Mouse (Mus musculus): ENCODE measurements at regions not wholly inside any gene's neighbourhood (a gene's known extent, or its start where the extent isn't known, plus 50 kb on each side); places are given as distances from the start of the nearest gene placed in this dataset.

GRCm38 (mm10) chr13:32649982-32650381 is 133.8 kb downstream of the Mylk4 start:
- H3K4me3 ChIP-seq = no peak overlapping the region
- no peaks in the 10 kb centered on the region for H3K4me1 ChIP-seq (replicated peaks)
- WGBS = 79% methylated on average over 9 of the region's 9 CpGs
- no peak overlapping the region for H3K4me2 ChIP-seq
- ATAC-seq (ENCODE audit: low FRiP score, low read depth) = no peak
- H3K36me3 ChIP-seq = no peaks in the 10 kb centered on the region
- H3K27me3 ChIP-seq = no peaks in the 10 kb centered on the region
- H3K9ac ChIP-seq = no peak overlapping the region
- H3K27ac ChIP-seq (replicated peaks) = no peak overlapping the region
- H3K9me3 ChIP-seq = no peaks in the 10 kb centered on the region

- WGBS = 65% methylated on average over 5 of the region's 5 CpGs
- Histone ChIP-seq H3K9ac (no peak overlapping the region), H3K4me3 (no peak overlapping the region), H3K4me2 (no peak overlapping the region), H3K36me3 (no peaks in the 10 kb centered on the region), H3K4me1 (replicated peaks) (no peaks in the 10 kb centered on the region), H3K27me3 (no peaks in the 10 kb centered on the region), H3K9me3 (no peaks in the 10 kb centered on the region), H3K27ac (replicated peaks) (no peak overlapping the region)
- ATAC-seq (ENCODE audit: low FRiP score, low read depth) = no peak
Observed at GRCm38 (mm10) chr13:32643030-32643750, 140.6 kb downstream of the Mylk4 start.

GRCm38 (mm10) chr13:32640941-32641340 is 142.8 kb downstream of the Mylk4 start:
- Histone ChIP-seq H3K4me1 (replicated peaks) (no peaks in the 10 kb centered on the region), H3K27ac (replicated peaks) (no peak overlapping the region), H3K4me2 (no peak overlapping the region), H3K36me3 (no peaks in the 10 kb centered on the region), H3K9me3 (no peaks in the 10 kb centered on the region), H3K9ac (no peak overlapping the region), H3K4me3 (no peak overlapping the region), H3K27me3 (no peaks in the 10 kb centered on the region)
- 96% methylated on average over 2 of the region's 2 CpGs for WGBS
- ATAC-seq (ENCODE audit: low FRiP score, low read depth) = no peak

GRCm38 (mm10) chr13:32630122-32630732 is 153.5 kb downstream of the Mylk4 start:
- H3K9ac ChIP-seq = no peak overlapping the region
- H3K4me2 ChIP-seq = no peak overlapping the region
- H3K4me1 ChIP-seq (replicated peaks) = no peaks in the 10 kb centered on the region
- H3K9me3 ChIP-seq = no peaks in the 10 kb centered on the region
- no peaks in the 10 kb centered on the region for H3K27me3 ChIP-seq
- no peak for ATAC-seq (ENCODE audit: low FRiP score, low read depth)
- no peak overlapping the region for H3K4me3 ChIP-seq
- no peaks in the 10 kb centered on the region for H3K36me3 ChIP-seq
- no peak overlapping the region for H3K27ac ChIP-seq (replicated peaks)

GRCm38 (mm10) chr13:32613916-32614315 is 169.8 kb downstream of the Mylk4 start:
- ATAC-seq (ENCODE audit: low FRiP score, low read depth) = no peak
- 53% methylated on average over 6 of the region's 6 CpGs for WGBS
- H3K27me3 ChIP-seq = no peaks in the 10 kb centered on the region
- H3K36me3 ChIP-seq = no peaks in the 10 kb centered on the region
- H3K9me3 ChIP-seq = no peaks in the 10 kb centered on the region
- no peak overlapping the region for H3K27ac ChIP-seq (replicated peaks)
- H3K9ac ChIP-seq = no peak overlapping the region
- no peak overlapping the region for H3K4me2 ChIP-seq
- H3K4me3 ChIP-seq = no peak overlapping the region
- H3K4me1 ChIP-seq (replicated peaks) = peaks cover 4% of the 10 kb centered on the region; the same call in 1 of the 2 replicates

GRCm38 (mm10) chr13:32611551-32612295 is 172.0 kb downstream of the Mylk4 start:
- H3K27me3 ChIP-seq = no peaks in the 10 kb centered on the region
- no peak overlapping the region for H3K4me2 ChIP-seq
- H3K4me1 ChIP-seq (replicated peaks) = peaks cover 4% of the 10 kb centered on the region; the same call in 1 of the 2 replicates
- ATAC-seq (ENCODE audit: low FRiP score, low read depth) = no peak
- H3K36me3 ChIP-seq = no peaks in the 10 kb centered on the region
- H3K4me3 ChIP-seq = no peak overlapping the region
- H3K9me3 ChIP-seq = no peaks in the 10 kb centered on the region
- WGBS = 80% methylated on average over 13 of the region's 13 CpGs
- H3K27ac ChIP-seq (replicated peaks) = no peak overlapping the region
- no peak overlapping the region for H3K9ac ChIP-seq

- Histone ChIP-seq H3K9ac (no peak overlapping the region), H3K36me3 (no peaks in the 10 kb centered on the region), H3K4me1 (replicated peaks) (peaks cover 4% of the 10 kb centered on the region; the same call in 1 of the 2 replicates), H3K27ac (replicated peaks) (no peak overlapping the region), H3K9me3 (no peaks in the 10 kb centered on the region), H3K4me2 (no peak overlapping the region), H3K4me3 (no peak overlapping the region), H3K27me3 (no peaks in the 10 kb centered on the region)
- no peak for ATAC-seq (ENCODE audit: low FRiP score, low read depth)
- 68% methylated on average over 5 of the region's 5 CpGs for WGBS
Observed at GRCm38 (mm10) chr13:32610970-32611369, 172.8 kb downstream of the Mylk4 start.

- H3K27me3 ChIP-seq = no peaks in the 10 kb centered on the region
- no peak overlapping the region for H3K9ac ChIP-seq
- H3K4me2 ChIP-seq = no peak overlapping the region
- H3K27ac ChIP-seq (replicated peaks) = no peak overlapping the region
- no peaks in the 10 kb centered on the region for H3K9me3 ChIP-seq
- no peaks in the 10 kb centered on the region for H3K36me3 ChIP-seq
- H3K4me1 ChIP-seq (replicated peaks) = no peaks in the 10 kb centered on the region
- no peak overlapping the region for H3K4me3 ChIP-seq
- no peak for ATAC-seq (ENCODE audit: low FRiP score, low read depth)
- 87% methylated on average over 3 of the region's 3 CpGs for WGBS
Observed at GRCm38 (mm10) chr13:32608413-32608812, 175.3 kb downstream of the Mylk4 start.

- Histone ChIP-seq H3K4me1 (replicated peaks) (no peaks in the 10 kb centered on the region), H3K36me3 (no peaks in the 10 kb centered on the region), H3K9me3 (no peaks in the 10 kb centered on the region), H3K27me3 (no peaks in the 10 kb centered on the region), H3K4me3 (no peak overlapping the region), H3K9ac (no peak overlapping the region), H3K4me2 (no peak overlapping the region), H3K27ac (replicated peaks) (no peak overlapping the region)
- ATAC-seq (ENCODE audit: low FRiP score, low read depth) = no peak
- WGBS = 85% methylated on average over 8 of the region's 8 CpGs
Observed at GRCm38 (mm10) chr13:32603925-32604590, 179.7 kb downstream of the Mylk4 start.

GRCm38 (mm10) chr13:32601315-32601714 is 182.4 kb downstream of the Mylk4 start:
- Histone ChIP-seq H3K4me2 (no peak overlapping the region), H3K27me3 (no peaks in the 10 kb centered on the region), H3K36me3 (no peaks in the 10 kb centered on the region), H3K4me3 (no peak overlapping the region), H3K9ac (no peak overlapping the region), H3K9me3 (no peaks in the 10 kb centered on the region), H3K4me1 (replicated peaks) (no peaks in the 10 kb centered on the region), H3K27ac (replicated peaks) (no peak overlapping the region)
- 87% methylated on average over 5 of the region's 5 CpGs for WGBS
- ATAC-seq (ENCODE audit: low FRiP score, low read depth) = no peak

GRCm38 (mm10) chr13:32593611-32594010 is 190.1 kb downstream of the Mylk4 start:
- Histone ChIP-seq H3K27me3 (no peaks in the 10 kb centered on the region), H3K4me3 (no peak overlapping the region), H3K4me1 (replicated peaks) (no peaks in the 10 kb centered on the region), H3K4me2 (no peak overlapping the region), H3K27ac (replicated peaks) (no peak overlapping the region), H3K36me3 (no peaks in the 10 kb centered on the region), H3K9ac (no peak overlapping the region), H3K9me3 (peaks cover 3% of the 10 kb centered on the region; the same call in 1 of the 2 replicates)
- no peak for ATAC-seq (ENCODE audit: low FRiP score, low read depth)
- WGBS = 95% methylated on average over 7 of the region's 7 CpGs

- no peak overlapping the region for H3K9ac ChIP-seq
- no peaks in the 10 kb centered on the region for H3K36me3 ChIP-seq
- no peaks in the 10 kb centered on the region for H3K27me3 ChIP-seq
- no peaks in the 10 kb centered on the region for H3K4me1 ChIP-seq (replicated peaks)
- H3K4me2 ChIP-seq = no peak overlapping the region
- no peak for ATAC-seq (ENCODE audit: low FRiP score, low read depth)
- no peak overlapping the region for H3K4me3 ChIP-seq
- no peak overlapping the region for H3K27ac ChIP-seq (replicated peaks)
- peaks cover 6% of the 10 kb centered on the region; the same call in 1 of the 2 replicates for H3K9me3 ChIP-seq
- 90% methylated on average over 5 of the region's 5 CpGs for WGBS
Observed at GRCm38 (mm10) chr13:32593131-32593530, 190.6 kb downstream of the Mylk4 start.

All from hindbrain, embryonic 15.5 days (tissue).